Mouse (Mus musculus) forelimb bud, embryonic 11.5 days (tissue): ENCODE measurements at regions not wholly inside any gene's neighbourhood (a gene's known extent, or its start where the extent isn't known, plus 50 kb on each side); places are given as distances from the start of the nearest gene placed in this dataset.

Source experiments
- DNase-seq: peaks from one replicate; pipeline ENCODE4 v3.0.0-alpha.2; 2012; ENCODE audit warnings: low read depth, low spot score

GRCm38 (mm10) chrX:86490309-86490708 lies 185.4 kb upstream of the Mageb4 start:
- peak; percentile 31 for DNase-seq
